Mouse (Mus musculus) lung, postnatal 0 days (tissue): ENCODE data around the gene Spock1. TPM values are rescaled to one million over a fixed set of nuclear protein-coding genes. Genes with fewer than 3 reads are reported as not detected.

Experiments
- ATAC-seq: fragments of 200-750 bp; cut with Nextera tagmentation; 2 replicates; pipeline ENCODE4 v1.8.0; 2017; ENCODE audit warnings: moderate library complexity
- DNase-seq: peaks from one replicate; pipeline ENCODE4 v3.0.0-alpha.2; 2016; ENCODE audit warnings: low spot score
- H3K27ac ChIP-seq: fragments of 300-500 bp; sonication (generic); 2 replicates; pipeline ENCODE4 v1.5.1; 2014; ENCODE audit warnings: antibody characterized with exemption, mild to moderate bottlenecking, low read length, mixed read lengths
- H3K27me3 ChIP-seq: fragments of 300-500 bp; sonication (generic); replicated peaks from 2 replicates; pipeline ENCODE4 v1.6.1; 2014; ENCODE audit warnings: low read length, mixed read lengths; ENCODE audit not compliant: insufficient read depth
- H3K36me3 ChIP-seq: fragments of 300-500 bp; sonication (generic); 2 replicates; pipeline ENCODE4 v1.6.1; 2014; ENCODE audit warnings: low read length, mixed read lengths; ENCODE audit not compliant: insufficient read depth
- H3K4me1 ChIP-seq: fragments of 300-500 bp; sonication (generic); 2 replicates; pipeline ENCODE4 v1.6.1; 2014; ENCODE audit warnings: antibody characterized with exemption, low read depth, low read length, mixed read lengths; ENCODE audit not compliant: insufficient read depth
- H3K4me2 ChIP-seq: fragments of 300-500 bp; sonication (generic); replicated peaks from 2 replicates; pipeline ENCODE4 v1.6.1; 2014; ENCODE audit warnings: low read depth, mild to moderate bottlenecking, low read length, moderate library complexity, mixed read lengths
- H3K4me3 ChIP-seq: fragments of 300-500 bp; sonication (generic); 2 replicates; pipeline ENCODE4 v1.5.1; 2014; ENCODE audit warnings: low read depth, low read length
- H3K9ac ChIP-seq: fragments of 300-500 bp; sonication (generic); replicated peaks from 2 replicates; pipeline ENCODE4 v1.6.1; 2014; ENCODE audit warnings: low read depth, mild to moderate bottlenecking
- H3K9me3 ChIP-seq: fragments of 300-500 bp; sonication (generic); 2 replicates; pipeline ENCODE4 v1.6.1; 2016; ENCODE audit warnings: low read length, mixed read lengths
- CTCF ChIP-seq: IDR thresholded peaks from 2 replicates; pipeline ENCODE4 v1.5.1; 2016; ENCODE audit warnings: antibody characterized with exemption, mild to moderate bottlenecking
- EP300 ChIP-seq: IDR thresholded peaks from 2 replicates; pipeline ENCODE4 v1.6.1; 2016; ENCODE audit warnings: antibody characterized with exemption, mild to moderate bottlenecking, control low read depth
- WGBS: fragments of 180-500 bp; shearing (Covaris S2); extraction: QIAGEN DNeasy Blood & Tissue Kit; methylation state at CpG from one replicate; pipeline ENCODE4 v1.1.7; 2014; 5-methylcytosine and 5-hydroxymethylcytosine counted together
- polyA plus RNA-seq: library from polyadenylated mRNA; unstranded; fragments of >200 nt; fragmentation: Nextera tagmentation; extraction: Ambion mirVana; gene quantifications from 2 replicates; pipeline ENCODE4 v1.2.1, GENCODE M21; 2015

The Spock1 gene
- polyA plus RNA-seq, 1 experiment from 2014 or later = 0.45 TPM

DNA sequence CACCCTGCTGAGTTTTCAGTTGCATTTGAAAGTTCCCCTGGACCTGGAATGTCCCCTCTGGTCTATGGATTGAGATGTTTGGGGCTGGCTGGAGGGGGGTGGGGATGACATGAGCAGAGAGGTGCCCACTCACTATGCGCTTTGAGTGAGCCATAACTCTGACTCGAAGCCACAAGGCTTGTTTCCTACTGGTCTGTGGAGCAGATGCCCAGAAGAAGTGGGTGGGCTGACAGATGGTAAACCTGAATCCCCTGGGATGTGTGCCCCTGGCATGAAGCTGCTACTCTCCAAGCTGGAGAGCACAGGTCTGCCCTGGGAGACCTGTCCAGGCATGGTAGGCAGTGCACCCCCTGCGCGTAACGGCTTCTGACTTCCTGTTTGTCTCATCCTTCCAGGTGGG, 147.0 kb downstream of the Spock1 start:
- 85% methylated on average over 5 of the region's 5 CpGs for WGBS
- DNase-seq = no peak
- no peak overlapping the region for H3K9ac ChIP-seq

DNA sequence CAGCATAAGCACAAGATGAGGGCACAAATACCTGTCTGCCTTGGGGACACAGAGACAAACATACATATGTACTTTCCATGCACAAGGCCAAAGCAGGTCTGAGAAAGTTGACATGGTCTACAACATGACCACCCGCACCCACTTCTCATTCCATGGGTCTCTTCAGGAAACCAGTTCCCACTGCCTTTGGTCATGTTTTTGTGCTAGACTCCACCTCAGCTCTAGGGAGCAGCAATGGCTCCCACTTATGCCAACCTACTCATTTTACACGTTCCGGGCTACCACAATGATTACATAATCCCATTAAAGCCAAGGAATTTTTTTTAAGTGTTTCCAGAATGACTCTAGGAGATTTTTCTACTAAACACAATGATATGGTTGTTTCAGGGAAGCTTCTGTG, 147.5 kb downstream of the Spock1 start:
- TF ChIP-seq EP300 = no peak
- TF ChIP-seq CTCF = no peak
- ATAC-seq = no peak
- H3K27me3 ChIP-seq = no peaks in the 10 kb centered on the region
- peak; percentile 9 for DNase-seq
- no peak overlapping the region for H3K4me2 ChIP-seq
- no peak overlapping the region for H3K4me3 ChIP-seq
- 59% methylated on average over 3 of the region's 3 CpGs for WGBS
- no peaks in the 10 kb centered on the region for H3K9me3 ChIP-seq
- no peaks in the 10 kb centered on the region for H3K4me1 ChIP-seq
- H3K36me3 ChIP-seq = no peaks in the 10 kb centered on the region
- no peak overlapping the region for H3K27ac ChIP-seq
- H3K9ac ChIP-seq = no peak overlapping the region

More for the DNA sequence above, 147.0 kb downstream of the Spock1 start:
- Histone ChIP-seq H3K4me2 (no peak overlapping the region), H3K27me3 (no peaks in the 10 kb centered on the region), H3K9me3 (no peaks in the 10 kb centered on the region), H3K36me3 (no peaks in the 10 kb centered on the region), H3K4me1 (no peaks in the 10 kb centered on the region), H3K4me3 (no peak overlapping the region), H3K27ac (no peak overlapping the region)
- no peak for ATAC-seq
- no peak for TF ChIP-seq CTCF
- no peak for TF ChIP-seq EP300

DNA sequence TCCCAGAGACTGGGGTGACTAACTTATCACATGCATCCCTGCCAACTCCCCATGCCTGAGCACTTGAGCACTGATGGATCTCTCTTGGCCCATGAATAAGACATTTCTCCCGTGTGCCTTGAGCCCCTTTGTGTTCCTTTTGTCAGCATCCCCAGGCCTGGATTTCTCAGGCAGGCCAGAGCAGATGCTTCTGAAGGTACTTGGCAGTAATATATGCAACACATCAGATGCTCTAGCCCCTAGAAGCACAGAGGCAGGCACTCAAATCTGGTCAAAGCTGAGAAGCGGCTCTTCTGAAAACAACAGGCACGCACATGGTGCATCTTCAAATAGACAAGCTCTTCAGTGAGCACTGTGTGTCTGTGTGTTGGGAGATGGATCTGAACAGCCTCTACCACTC, 151.8 kb downstream of the Spock1 start:
- WGBS = 75% methylated on average over 3 of the region's 3 CpGs
- no peak for DNase-seq
- Histone ChIP-seq H3K4me1 (no peaks in the 10 kb centered on the region), H3K9me3 (no peaks in the 10 kb centered on the region), H3K27ac (no peak overlapping the region), H3K9ac (no peak overlapping the region), H3K27me3 (no peaks in the 10 kb centered on the region), H3K36me3 (no peaks in the 10 kb centered on the region), H3K4me2 (no peak overlapping the region), H3K4me3 (no peak overlapping the region)
- no peak for ATAC-seq
- TF ChIP-seq EP300 (no peak), CTCF (no peak)

DNA sequence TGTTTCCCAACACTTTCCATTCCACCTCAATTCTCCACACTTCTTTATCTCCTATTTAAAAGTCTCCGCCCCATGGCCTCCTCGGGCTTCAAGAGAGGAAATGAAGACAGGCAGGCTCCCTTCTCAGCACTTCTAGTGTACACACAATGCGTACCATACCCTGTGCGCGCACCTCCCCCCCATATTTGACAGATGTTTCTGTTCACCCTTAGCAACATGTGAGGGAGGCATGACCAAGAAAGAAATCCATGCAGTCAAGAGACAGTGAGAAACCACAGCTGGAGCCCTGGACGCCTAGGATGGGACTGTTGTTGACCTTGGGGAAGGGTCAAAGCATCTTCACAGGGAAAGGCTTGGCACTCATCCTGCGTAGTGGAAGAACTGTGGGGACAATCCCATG, 157.3 kb downstream of the Spock1 start:
- Histone ChIP-seq H3K27ac (no peak overlapping the region), H3K4me3 (no peak overlapping the region), H3K9me3 (no peaks in the 10 kb centered on the region), H3K36me3 (no peaks in the 10 kb centered on the region), H3K9ac (no peak overlapping the region), H3K4me1 (no peaks in the 10 kb centered on the region), H3K27me3 (no peaks in the 10 kb centered on the region), H3K4me2 (no peak overlapping the region)
- DNase-seq (peak; percentile 60), ATAC-seq (peak; percentile 73)
- TF ChIP-seq CTCF = no peak
- no peak for TF ChIP-seq EP300
- WGBS = 47% methylated on average over 7 of the region's 7 CpGs

DNA sequence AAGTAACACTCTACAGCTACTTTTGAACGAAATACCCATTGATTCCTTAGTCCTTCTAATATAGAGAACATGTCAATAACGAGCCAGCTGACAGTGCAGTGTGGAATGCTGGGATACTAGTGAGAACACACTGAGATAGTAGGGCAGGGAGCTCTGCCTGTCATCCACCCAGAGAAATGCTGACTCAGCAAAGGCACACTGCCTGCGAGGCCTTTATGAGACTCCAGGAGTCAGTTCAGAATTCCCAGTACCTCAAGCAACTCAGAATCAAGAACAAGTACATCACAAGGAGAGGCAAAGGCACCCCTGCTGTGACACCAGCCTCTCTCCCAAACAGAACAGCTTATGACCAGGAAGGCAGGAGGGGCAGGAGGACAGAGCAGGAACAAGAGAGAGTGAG, 163.5 kb downstream of the Spock1 start:
- WGBS = 69% methylated on average over 3 of the region's 3 CpGs
- ATAC-seq (no peak), DNase-seq (no peak)
- Histone ChIP-seq H3K4me2 (no peak overlapping the region), H3K4me3 (no peak overlapping the region), H3K27me3 (no peaks in the 10 kb centered on the region), H3K4me1 (no peaks in the 10 kb centered on the region), H3K9ac (no peak overlapping the region), H3K27ac (no peak overlapping the region), H3K9me3 (no peaks in the 10 kb centered on the region), H3K36me3 (no peaks in the 10 kb centered on the region)
- TF ChIP-seq CTCF (no peak), EP300 (no peak)

DNA sequence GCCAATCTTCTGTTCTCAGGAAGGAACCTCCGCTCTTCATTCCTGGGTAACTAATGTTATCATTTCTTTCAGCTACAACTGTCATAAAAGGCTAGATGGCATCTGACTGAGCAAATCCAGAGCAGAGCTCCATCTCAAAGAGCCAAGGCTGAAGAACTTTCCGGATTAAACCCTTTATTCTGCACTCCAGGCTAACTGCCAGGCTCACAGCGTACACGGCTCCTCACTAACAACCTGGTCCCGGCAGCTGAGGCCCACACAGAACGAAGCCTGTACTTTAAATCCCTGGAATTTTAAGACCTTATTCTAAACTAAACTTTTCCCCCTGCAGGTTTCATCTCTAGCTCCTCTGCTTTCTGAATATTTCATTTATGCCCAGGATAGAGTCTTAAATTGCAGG, 166.9 kb downstream of the Spock1 start:
- ATAC-seq (no peak), DNase-seq (no peak)
- Histone ChIP-seq H3K4me2 (no peak overlapping the region), H3K4me1 (no peaks in the 10 kb centered on the region), H3K4me3 (no peak overlapping the region), H3K9ac (no peak overlapping the region), H3K27ac (no peak overlapping the region), H3K9me3 (no peaks in the 10 kb centered on the region), H3K27me3 (no peaks in the 10 kb centered on the region), H3K36me3 (no peaks in the 10 kb centered on the region)
- 74% methylated on average over 6 of the region's 6 CpGs for WGBS
- TF ChIP-seq EP300 (no peak), CTCF (no peak)

DNA sequence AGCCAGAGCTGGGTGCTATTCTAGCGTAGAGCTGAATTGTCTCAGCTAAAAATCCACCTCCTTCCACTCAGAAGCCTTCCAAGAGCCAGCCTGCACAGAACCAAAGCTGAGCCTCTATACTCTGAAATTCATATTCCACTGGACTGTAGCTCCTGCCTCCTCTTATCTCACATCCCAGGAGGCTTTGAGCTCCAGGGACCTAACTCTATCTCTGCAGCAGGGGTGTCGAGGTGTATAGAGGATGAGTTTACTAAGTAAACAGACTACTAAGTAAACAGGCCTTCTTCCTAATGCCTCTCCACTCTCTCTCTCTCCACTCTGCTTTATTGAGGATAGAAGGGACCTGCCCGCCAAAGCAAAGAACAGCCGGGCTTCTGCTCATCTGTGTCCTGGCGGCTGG, 167.7 kb downstream of the Spock1 start:
- 40% methylated on average over 5 of the region's 5 CpGs for WGBS
- H3K36me3 ChIP-seq = no peaks in the 10 kb centered on the region

More for the DNA sequence above, 167.7 kb downstream of the Spock1 start:
- Histone ChIP-seq H3K9ac (no peak overlapping the region), H3K27me3 (no peaks in the 10 kb centered on the region), H3K4me1 (no peaks in the 10 kb centered on the region), H3K9me3 (no peaks in the 10 kb centered on the region), H3K4me2 (no peak overlapping the region), H3K27ac (no peak overlapping the region), H3K4me3 (no peak overlapping the region)
- ATAC-seq (no peak), DNase-seq (no peak)
- TF ChIP-seq CTCF = no peak
- TF ChIP-seq EP300 = no peak
